Mouse (Mus musculus) liver, embryonic 16.5 days (tissue): Measurements from ENCODE around the gene Timm50. TPM values are rescaled to one million over a fixed set of nuclear protein-coding genes. Genes with fewer than 3 reads are reported as not detected.

Experiments
- ATAC-seq: fragments of 200-750 bp; cut with Nextera tagmentation; 2 replicates; pipeline ENCODE4 v1.8.0; 2017; ENCODE audit warnings: low read depth, mild to moderate bottlenecking, moderate number of reproducible peaks, moderate library complexity
- H3K27ac ChIP-seq: fragments of 300-500 bp; sonication (generic); 2 replicates; pipeline ENCODE4 v1.5.1; 2014; ENCODE audit warnings: mild to moderate bottlenecking, low read length
- H3K27me3 ChIP-seq: fragments of 300-500 bp; sonication (generic); 2 replicates; pipeline ENCODE4 v1.6.1; 2014; ENCODE audit warnings: low read depth, low read length, mixed read lengths; ENCODE audit not compliant: control insufficient read depth, insufficient read depth
- H3K36me3 ChIP-seq: fragments of 300-500 bp; sonication (generic); 2 replicates; pipeline ENCODE4 v1.6.1; 2014; ENCODE audit warnings: mild to moderate bottlenecking; ENCODE audit not compliant: control insufficient read depth, insufficient read depth
- H3K4me1 ChIP-seq: fragments of 300-500 bp; sonication (generic); 2 replicates; pipeline ENCODE4 v1.6.1; 2014; ENCODE audit warnings: low read depth, low read length, mixed read lengths; ENCODE audit not compliant: control insufficient read depth
- H3K4me2 ChIP-seq: fragments of 300-500 bp; sonication (generic); 2 replicates; pipeline ENCODE4 v1.6.1; 2014; ENCODE audit warnings: low read depth, low read length, mixed read lengths
- H3K4me3 ChIP-seq: fragments of 300-500 bp; sonication (generic); 2 replicates; pipeline ENCODE4 v1.5.1; 2014; ENCODE audit warnings: low read depth, mild to moderate bottlenecking, low read length
- H3K9ac ChIP-seq: fragments of 300-500 bp; sonication (generic); 2 replicates; pipeline ENCODE4 v1.6.1; 2014; ENCODE audit warnings: low read depth, low read length
- H3K9me3 ChIP-seq: fragments of 300-500 bp; sonication (generic); replicated peaks from 2 replicates; pipeline ENCODE4 v1.6.1; 2016; ENCODE audit warnings: low read length; ENCODE audit not compliant: control insufficient read depth
- WGBS: fragments of 180-500 bp; shearing (Covaris S2); extraction: QIAGEN DNeasy Blood & Tissue Kit; methylation state at CpG from one replicate; pipeline ENCODE4 v1.1.7; 2014; ENCODE audit not compliant: insufficient replicate concordance; 5-methylcytosine and 5-hydroxymethylcytosine counted together
- polyA plus RNA-seq: library from polyadenylated mRNA; unstranded; fragments of >200 nt; fragmentation: Nextera tagmentation; extraction: Ambion mirVana; gene quantifications from 2 replicates; pipeline ENCODE4 v1.2.1, GENCODE M21; 2015

Gene Timm50
- polyA plus RNA-seq, 1 experiment from 2014 or later, result 66.1 TPM

GRCm38 (mm10) chr7:28318036-28318435 lies 6.2 kb upstream of the Timm50 start:
- no peak overlapping the region for H3K27ac ChIP-seq
- H3K9me3 ChIP-seq, result no peaks in the 10 kb centered on the region
- peaks cover 68% of the 10 kb centered on the region for H3K36me3 ChIP-seq
- 63% methylated on average over 3 of the region's 3 CpGs for WGBS
- no peak for ATAC-seq
- no peak overlapping the region for H3K4me3 ChIP-seq
- H3K4me2 ChIP-seq, result no peak overlapping the region
- no peak overlapping the region for H3K9ac ChIP-seq
- peaks cover 1% of the 10 kb centered on the region for H3K4me1 ChIP-seq
- no peaks in the 10 kb centered on the region for H3K27me3 ChIP-seq

- Histone ChIP-seq H3K27ac (peak overlapping the region; percentile 63; the same call in 1 of the 2 replicates), H3K27me3 (no peaks in the 10 kb centered on the region), H3K36me3 (peaks cover 41% of the 10 kb centered on the region), H3K4me2 (peak overlapping the region; percentile 90), H3K4me3 (peak overlapping the region; percentile 98), H3K9ac (peak overlapping the region; percentile 92), H3K9me3 (no peaks in the 10 kb centered on the region), H3K4me1 (peaks cover 18% of the 10 kb centered on the region)
- ATAC-seq, result peak; percentile 23
- WGBS, result 3% methylated on average over 32 of the region's 35 CpGs
Observed at GRCm38 (mm10) chr7:28311151-28311925, 534 bp downstream of the Timm50 start.

- no peak overlapping the region for H3K27ac ChIP-seq
- no peak overlapping the region for H3K4me2 ChIP-seq
- H3K4me1 ChIP-seq, result peaks cover 18% of the 10 kb centered on the region
- WGBS, result 68% methylated on average over 9 of the region's 9 CpGs
- H3K27me3 ChIP-seq, result no peaks in the 10 kb centered on the region
- H3K9ac ChIP-seq, result no peak overlapping the region
- no peak for ATAC-seq
- no peaks in the 10 kb centered on the region for H3K9me3 ChIP-seq
- peaks cover 31% of the 10 kb centered on the region for H3K36me3 ChIP-seq
- no peak overlapping the region for H3K4me3 ChIP-seq
Observed at GRCm38 (mm10) chr7:28309737-28310136, 2.1 kb downstream of the Timm50 start.

GRCm38 (mm10) chr7:28306216-28306615 lies 5.7 kb downstream of the Timm50 start:
- WGBS, result 87% methylated on average over 8 of the region's 8 CpGs
- no peak overlapping the region for H3K4me2 ChIP-seq
- H3K36me3 ChIP-seq, result peaks cover 30% of the 10 kb centered on the region
- H3K27ac ChIP-seq, result no peak overlapping the region
- peaks cover 10% of the 10 kb centered on the region for H3K4me1 ChIP-seq
- H3K9me3 ChIP-seq, result no peaks in the 10 kb centered on the region
- no peak overlapping the region for H3K9ac ChIP-seq
- H3K27me3 ChIP-seq, result peaks cover 15% of the 10 kb centered on the region
- no peak for ATAC-seq
- H3K4me3 ChIP-seq, result no peak overlapping the region

- peaks cover 30% of the 10 kb centered on the region for H3K36me3 ChIP-seq
Observed at GRCm38 (mm10) chr7:28305641-28306040, 6.2 kb downstream of the Timm50 start.

GRCm38 (mm10) chr7:28301616-28302433 lies 10.0 kb downstream of the Timm50 start, which contains the start of gene Dll3:
Dll3 (minus strand) TSS chr7:28302238.
- WGBS, result 3% methylated on average over 30 of the region's 30 CpGs
- Histone ChIP-seq H3K4me3 (0 out of 2 replicates have a peak within 1 kb of the TSS, but pooled peaks have one; percentile 3), H3K4me2 (peak within 1 kb of the TSS; percentile 6), H3K9ac (no peak within 1 kb of the TSS), H3K36me3 (peaks cover 11% of the 10 kb centered on the region), H3K9me3 (no peaks in the 10 kb centered on the region), H3K27ac (no peak within 1 kb of the TSS), H3K4me1 (peaks cover 4% of the 10 kb centered on the region), H3K27me3 (peaks cover 43% of the 10 kb centered on the region)
- 0 out of 2 replicates have a peak, but pooled peaks have one; percentile 27 for ATAC-seq

More at GRCm38 (mm10) chr7:28305641-28306040, 6.2 kb downstream of the Timm50 start:
- ATAC-seq, result no peak
- Histone ChIP-seq H3K9ac (no peak overlapping the region), H3K9me3 (no peaks in the 10 kb centered on the region), H3K4me3 (no peak overlapping the region), H3K27me3 (peaks cover 21% of the 10 kb centered on the region), H3K27ac (no peak overlapping the region), H3K4me1 (peaks cover 5% of the 10 kb centered on the region), H3K4me2 (no peak overlapping the region)
- WGBS, result 75% methylated on average over 10 of the region's 10 CpGs

GRCm38 (mm10) chr7:28298837-28299625 lies 12.8 kb downstream of the Timm50 start:
- no peak overlapping the region for H3K9ac ChIP-seq
- peaks cover 4% of the 10 kb centered on the region for H3K4me1 ChIP-seq
- peaks cover 62% of the 10 kb centered on the region for H3K27me3 ChIP-seq
- H3K4me2 ChIP-seq, result no peak overlapping the region
- H3K36me3 ChIP-seq, result no peaks in the 10 kb centered on the region
- no peak overlapping the region for H3K27ac ChIP-seq
- H3K9me3 ChIP-seq, result no peaks in the 10 kb centered on the region
- no peak overlapping the region for H3K4me3 ChIP-seq
- no peak for ATAC-seq
- WGBS, result 18% methylated on average over 43 of the region's 43 CpGs

- Histone ChIP-seq H3K27me3 (peaks cover 74% of the 10 kb centered on the region), H3K27ac (no peak overlapping the region), H3K4me2 (peak overlapping the region; percentile 63), H3K4me3 (peak overlapping the region; percentile 49), H3K36me3 (no peaks in the 10 kb centered on the region), H3K9ac (no peak overlapping the region), H3K9me3 (no peaks in the 10 kb centered on the region), H3K4me1 (no peaks in the 10 kb centered on the region; the same call in 1 of the 2 replicates)
- ATAC-seq, result peak; percentile 58
- WGBS, result 4% methylated on average over 62 of the region's 63 CpGs
Observed at GRCm38 (mm10) chr7:28294481-28294880, 17.4 kb downstream of the Timm50 start.
